Mouse (Mus musculus) c-Kit-positive CD71-negative TER-119-negative erythroid progenitor cells, embryonic 14.5 days (primary cell): ENCODE measurements around the gene Fam72a.

ENCODE experiments used
- DNase-seq: peaks from one replicate; pipeline ENCODE4 v3.0.0-alpha.2; 2013; ENCODE audit warnings: low read depth

The Fam72a gene

GRCm38 (mm10) chr1:131527281-131528080 is at the start of gene Fam72a, which contains the start of gene Srgap2:
Gene Fam72a (plus strand): TSS chr1:131527903.
Gene Srgap2 (minus strand): TSS chr1:131527352.
- peak; percentile 98 for DNase-seq

- no peak for DNase-seq
These were observed 48.9 kb upstream of the Fam72a start for GRCm38 (mm10) chr1:131478770-131479305.

DNA sequence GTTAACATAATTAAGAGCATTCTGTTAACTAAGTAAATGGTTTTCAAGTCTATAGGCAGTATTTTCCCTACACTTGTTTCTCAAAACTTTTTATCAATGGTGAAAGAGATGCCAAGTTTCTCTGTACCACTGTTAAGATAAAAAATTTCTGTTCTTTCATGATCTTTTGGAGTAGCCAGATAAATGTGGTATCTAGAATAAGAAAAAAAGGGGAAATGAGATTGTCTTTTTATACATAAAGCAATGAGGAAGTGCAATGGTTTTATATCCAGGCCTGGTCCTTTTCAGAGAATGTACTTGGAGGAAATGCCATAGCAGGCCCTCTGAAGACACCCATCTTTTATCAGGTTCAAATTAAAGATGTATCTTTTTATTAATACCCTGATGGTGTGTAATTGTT is 46.3 kb upstream of the Fam72a start:
- DNase-seq, result no peak

DNA sequence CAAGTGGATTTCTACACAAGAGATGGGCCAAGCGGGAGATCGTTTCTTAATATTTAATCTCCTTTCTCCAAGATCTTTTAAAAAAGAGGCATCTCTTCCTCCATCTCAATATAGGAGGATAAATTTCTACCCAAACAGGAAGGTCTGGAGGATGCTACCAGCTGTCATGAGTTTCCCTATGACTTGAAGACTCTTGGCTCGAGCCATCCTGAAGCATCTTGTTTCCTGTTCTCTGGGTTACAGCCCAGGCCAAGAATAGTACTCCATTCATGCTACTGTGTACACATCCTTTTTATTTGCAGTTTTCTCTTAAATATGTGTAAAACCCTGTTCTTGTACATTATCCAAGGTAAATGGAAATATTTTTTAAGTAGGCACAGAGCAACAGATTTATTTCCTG is 45.5 kb upstream of the Fam72a start:
- no peak for DNase-seq

GRCm38 (mm10) chr1:131486094-131486850 is 41.4 kb upstream of the Fam72a start:
- DNase-seq, result no peak

DNA sequence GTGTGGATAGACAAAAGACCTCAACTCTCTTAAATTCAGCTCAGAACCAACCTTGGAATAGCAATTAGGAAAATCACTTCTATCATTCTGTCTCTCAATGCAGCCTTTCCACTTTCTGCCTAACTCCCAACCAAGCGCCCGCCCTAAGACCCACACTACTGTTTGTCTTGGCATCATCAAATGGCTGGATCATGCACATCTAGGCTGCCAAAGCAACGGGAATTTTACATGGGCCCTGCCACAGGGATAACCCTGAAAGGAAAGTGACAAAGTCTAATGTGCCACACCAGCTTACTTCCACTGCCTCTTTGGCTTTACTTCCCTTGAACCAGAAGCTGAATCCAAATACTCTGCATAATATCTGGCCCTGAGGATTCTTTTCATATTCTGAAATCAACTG is 38.4 kb upstream of the Fam72a start:
- DNase-seq, result no peak

DNA sequence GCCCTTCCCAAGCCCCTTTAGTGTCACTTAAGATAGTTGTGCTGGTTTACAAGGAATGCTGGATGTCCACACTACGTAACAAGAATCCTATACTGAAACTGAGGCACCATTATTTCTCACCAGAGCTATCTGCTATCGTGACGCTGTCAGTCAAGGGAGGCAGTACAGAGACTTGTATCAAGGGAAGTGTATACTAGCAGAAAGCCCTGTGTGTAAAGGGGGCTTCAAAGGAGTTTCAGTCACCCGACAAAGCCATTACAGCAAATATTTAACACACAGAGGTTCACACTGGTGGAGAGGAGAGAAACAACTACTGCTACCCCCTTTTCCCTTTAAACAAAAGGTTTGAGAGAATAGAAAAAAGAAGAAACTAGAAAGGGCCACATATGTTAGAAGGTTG is 36.1 kb upstream of the Fam72a start:
- DNase-seq, result no peak

DNA sequence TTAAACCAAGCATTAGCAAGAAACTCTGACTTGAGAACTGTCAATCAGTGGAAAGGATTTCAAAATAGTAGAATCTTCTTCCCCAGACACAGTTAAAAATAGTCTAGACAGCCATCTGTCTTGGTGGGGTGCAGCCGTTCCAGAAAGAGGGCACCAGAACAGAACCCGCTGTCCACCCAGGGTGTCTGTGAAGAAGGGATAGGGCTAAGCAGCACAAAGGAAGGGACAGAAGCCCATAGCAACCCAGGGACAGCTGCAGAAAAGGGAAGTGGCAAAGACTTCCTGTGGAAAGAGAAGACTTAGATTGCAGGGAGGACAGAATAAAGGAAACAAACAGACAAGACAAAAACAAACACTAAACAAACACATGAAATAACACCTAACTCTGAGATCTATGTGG is 35.3 kb upstream of the Fam72a start:
- no peak for DNase-seq

DNA sequence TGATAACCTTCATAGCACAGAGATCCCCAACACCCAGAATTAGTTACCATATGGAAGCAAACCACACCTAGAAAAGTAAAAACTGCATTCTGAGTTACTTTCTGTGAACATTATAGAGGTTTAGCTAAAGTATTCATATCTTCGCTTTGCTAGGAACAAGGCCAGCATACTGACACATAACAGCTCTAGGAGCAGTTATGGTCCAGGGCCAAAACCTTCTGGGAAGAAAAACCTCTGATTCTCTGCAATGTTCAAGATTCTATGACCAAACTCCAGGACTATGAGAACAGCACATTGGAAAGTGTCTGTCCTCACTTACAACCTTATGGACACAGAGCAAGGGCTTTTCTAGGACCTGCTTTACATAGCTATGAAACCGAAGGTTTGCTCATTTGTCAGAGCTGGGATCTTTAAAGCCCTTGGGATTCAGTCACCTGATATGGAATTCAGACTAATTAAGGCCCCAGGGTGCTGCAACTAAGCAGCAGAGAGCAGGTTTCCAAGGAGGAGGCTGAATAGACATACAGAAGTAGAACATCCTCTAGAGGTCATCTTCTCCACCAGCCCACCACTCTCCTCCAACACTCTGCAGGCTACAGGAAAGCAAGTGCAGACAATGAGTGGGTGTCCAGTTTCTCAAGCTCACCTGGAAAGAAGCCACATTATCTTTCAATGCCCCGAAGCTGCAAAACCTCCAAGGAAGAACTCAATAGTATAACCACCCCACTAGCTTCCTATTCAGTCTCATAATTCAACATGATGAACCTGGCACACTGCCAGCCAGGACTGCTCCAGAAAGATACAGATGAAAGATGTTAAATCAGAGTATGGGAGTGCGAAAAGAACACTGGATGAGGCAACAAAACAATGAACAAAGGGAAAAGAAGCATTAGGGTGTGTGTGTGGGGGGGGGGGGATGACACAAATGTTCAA is 33.5 kb upstream of the Fam72a start:
- no peak for DNase-seq

DNA sequence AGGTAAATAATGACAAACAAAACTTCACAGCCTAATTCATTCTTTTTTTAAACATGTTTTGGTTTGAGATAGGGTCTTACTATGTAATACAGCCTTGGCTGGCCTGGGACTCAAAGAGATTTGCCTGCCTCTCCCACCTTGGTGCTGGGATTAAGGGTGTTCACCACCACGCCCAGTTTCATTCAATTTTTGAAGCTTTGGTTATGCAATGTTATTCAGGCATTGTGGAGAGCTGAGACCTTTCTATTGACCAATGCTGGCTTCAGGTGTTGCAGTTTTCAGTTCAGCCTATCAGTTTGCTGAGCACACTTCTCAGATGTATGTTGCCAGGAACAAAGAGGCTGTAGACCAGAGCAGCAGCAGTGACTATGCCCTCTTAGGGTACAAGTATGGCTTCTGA is 29.5 kb upstream of the Fam72a start:
- no peak for DNase-seq

DNA sequence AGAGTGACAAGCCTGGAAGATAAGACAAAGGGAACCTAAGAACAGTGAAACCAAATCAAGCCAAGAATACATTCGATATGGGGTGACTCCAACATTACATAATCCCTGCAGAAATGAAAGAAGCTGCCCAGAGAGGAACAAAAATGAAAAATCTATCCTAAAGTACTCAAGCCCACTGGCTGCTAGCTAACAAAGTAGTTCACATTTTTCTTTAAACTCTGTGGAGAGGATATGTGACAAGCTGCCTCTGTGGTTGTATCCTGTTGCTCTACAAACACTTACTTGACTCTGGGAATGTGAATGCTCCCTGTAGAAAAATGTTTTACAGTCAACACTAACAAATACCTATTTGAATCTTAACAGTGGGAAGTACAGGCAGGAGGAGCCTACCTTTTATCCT is 26.0 kb upstream of the Fam72a start:
- DNase-seq, result no peak

DNA sequence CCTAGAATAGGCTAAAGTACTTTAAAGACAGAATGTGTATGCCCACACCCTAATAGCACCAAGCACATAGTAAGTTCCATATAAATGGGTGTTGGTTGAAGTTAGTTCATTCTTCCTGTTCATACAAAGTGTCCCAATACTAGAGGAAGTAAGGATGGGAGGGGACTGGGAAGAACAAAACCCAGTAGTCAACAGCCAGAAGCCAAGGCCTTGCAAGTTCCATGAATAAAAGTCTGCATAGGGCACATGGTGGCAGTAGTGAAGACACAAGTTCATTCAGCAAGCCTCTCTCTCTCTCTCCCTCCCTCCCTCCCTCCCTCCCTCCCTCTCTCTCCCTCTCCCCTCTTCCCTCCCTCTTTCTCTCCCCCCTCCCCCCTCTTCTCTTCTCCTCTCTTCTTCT is 16.6 kb upstream of the Fam72a start:
- no peak for DNase-seq

GRCm38 (mm10) chr1:131511661-131512500 is 15.8 kb upstream of the Fam72a start:
- no peak for DNase-seq

DNA sequence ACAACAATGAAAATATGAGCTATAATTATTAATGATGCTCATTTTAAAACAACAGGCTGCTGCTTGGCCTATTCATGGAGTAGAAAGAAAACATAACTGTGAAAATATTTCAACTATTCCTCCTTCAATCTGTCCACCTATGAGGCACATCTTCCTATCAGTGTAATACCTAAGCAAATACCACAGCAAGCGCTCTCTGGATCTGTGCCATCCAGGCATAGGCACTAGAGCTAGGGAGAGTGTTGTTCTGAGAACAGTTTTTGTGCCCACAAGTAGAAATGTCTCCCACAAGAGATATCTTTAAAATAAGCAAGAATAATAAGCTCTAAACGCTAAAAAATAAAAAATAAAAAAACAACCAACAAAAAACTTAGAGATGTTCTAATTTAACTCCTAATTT is 14.6 kb upstream of the Fam72a start:
- DNase-seq, result no peak

GRCm38 (mm10) chr1:131514197-131514596 is 13.5 kb upstream of the Fam72a start:
- DNase-seq, result no peak

- DNase-seq, result no peak
These were observed 11.1 kb upstream of the Fam72a start for GRCm38 (mm10) chr1:131516588-131516987.

DNA sequence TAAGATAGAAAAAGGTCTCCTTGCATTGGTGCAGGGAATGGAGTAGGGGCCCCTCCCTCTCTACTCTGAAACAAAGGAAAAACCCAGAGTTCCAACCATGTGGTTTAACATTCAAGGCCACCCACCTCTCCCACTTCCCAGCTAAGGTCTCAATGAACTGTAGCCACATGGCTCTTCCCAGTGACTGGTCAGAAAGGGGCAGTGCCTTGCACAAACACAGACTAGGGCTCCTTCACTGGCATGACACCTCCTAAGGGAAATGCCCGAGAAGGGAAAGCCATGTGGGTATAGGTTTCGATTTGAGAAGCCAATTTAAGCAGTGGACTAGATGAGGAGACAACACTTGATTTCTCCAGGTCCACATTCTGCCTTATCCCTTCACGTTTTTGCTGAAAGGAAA is 3.9 kb upstream of the Fam72a start:
- no peak for DNase-seq

DNA sequence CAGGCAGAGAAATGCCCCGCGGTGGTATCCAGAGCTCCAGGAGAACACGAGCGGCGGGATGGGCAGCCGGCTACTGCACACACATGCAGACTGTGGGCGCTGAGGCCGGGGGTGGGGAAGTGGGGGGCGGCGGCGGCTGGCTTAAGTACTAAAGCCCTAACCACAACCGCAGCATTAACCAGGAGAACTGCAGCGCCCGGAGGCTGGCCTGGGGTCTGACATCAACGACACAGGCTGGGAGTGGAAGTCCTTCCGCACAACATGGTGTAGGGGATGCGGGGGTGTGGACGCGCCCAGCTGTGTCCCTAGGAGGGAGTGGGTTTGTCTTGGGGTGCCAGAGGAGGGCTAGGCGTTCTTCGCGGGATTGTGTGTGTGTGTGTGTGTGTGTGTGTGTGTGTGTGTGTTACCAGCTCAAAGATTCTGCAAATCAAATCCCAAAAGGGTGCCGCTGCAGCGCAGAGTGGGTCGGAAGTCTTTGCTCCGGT is 2.6 kb upstream of the Fam72a start:
- peak; percentile 40 for DNase-seq

- no peak for DNase-seq
These were observed 2.0 kb upstream of the Fam72a start for GRCm38 (mm10) chr1:131525586-131526271.
